In the genomic region with DNA sequence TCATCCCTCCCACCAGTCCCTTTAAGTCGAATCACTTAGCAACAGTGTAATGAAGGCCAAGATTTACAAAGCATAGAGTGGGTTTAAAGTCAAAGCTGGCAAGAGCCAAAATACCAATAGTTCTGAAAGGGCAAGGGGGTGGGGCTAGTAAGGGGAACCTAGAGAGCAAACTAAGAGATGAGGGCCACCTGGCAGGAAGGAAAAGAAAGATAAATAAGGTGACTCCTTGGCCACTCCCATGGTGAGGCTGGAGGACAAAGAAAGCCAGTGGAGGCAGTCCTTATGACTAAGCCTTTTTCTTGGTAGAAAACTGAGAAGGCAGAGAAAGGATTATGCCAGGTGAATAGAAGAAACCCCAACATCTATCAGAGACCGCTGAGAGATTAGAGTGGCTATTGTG, we compare ENCODE assay signal across 20 mouse cellular contexts. TPM values are rescaled to one million over a fixed set of nuclear protein-coding genes. Genes with fewer than 3 reads are reported as not detected.
A peak's percentile ranks its signal among the peaks of the same experiment; 100 is the strongest.
DNase-seq lines count a peak whose midpoint lies in the region; ATAC-seq and TF ChIP-seq lines count a peak whose summit lies in the region.
"Had no signal": no experiment of that assay in that cellular context is flagged by ENCODE, and none has a peak within 500 bp of the region (broad histone marks: within the 10 kb centered on the region; RNA-seq: fewer than 3 reads in every experiment).

No protein-coding gene starts in this region.

- in situ Hi-C loops in CH12.LX (cut with MboI; ENCODE audit: low pct_ligation_motif_present, low pct_unique_long_range_greater_than_20kb, low sequenced_read_pairs), result no loop called here

- peak; percentile 51 for ATAC-seq in lung, embryonic 16.5 days (ENCODE audit: low read depth)
- peak; percentile 71 for ATAC-seq in intestine, postnatal 0 days
- ATAC-seq in stomach, embryonic 15.5 days (ENCODE audit: insufficient read depth, low FRiP score, low read depth), result peak; percentile 79; the same call in 1 of the 2 replicates
- no peak for ATAC-seq in liver, embryonic 12.5 days
- ATAC-seq: forebrain, embryonic 14.5 days had no signal

- no peak for TF ChIP-seq EP300 in CH12.LX (IDR thresholded peaks at IDR 0.05; ENCODE audit: low read length)

- H3K9ac ChIP-seq in lung, embryonic 16.5 days (ENCODE audit: low read length), result no peak overlapping the region
- H3K9ac ChIP-seq in CH12.LX (ENCODE audit: insufficient read depth, low read depth), result no peak overlapping the region
- no peak overlapping the region for H3K9ac ChIP-seq in intestine, postnatal 0 days (ENCODE audit: low read depth, low read length)
- no peak overlapping the region for H3K9ac ChIP-seq in stomach, embryonic 15.5 days
- H3K9ac ChIP-seq in liver, embryonic 12.5 days, result no peak overlapping the region
- H3K9ac ChIP-seq: hindbrain, embryonic 15.5 days; midbrain, embryonic 12.5 days had no signal

- no peak for TF ChIP-seq CTCF in CH12.LX (conservative IDR thresholded peaks at IDR 0.05 in 1 of 2, IDR thresholded peaks at IDR 0.05 in 1 of 2; ENCODE audit: low read depth in 2 of 2, low read length in 2 of 2)
- TF ChIP-seq CTCF in intestine, postnatal 0 days (IDR thresholded peaks at IDR 0.05; ENCODE audit: low read depth), result no peak

- H3K79me2 ChIP-seq in CH12.LX (replicated peaks; ENCODE audit: control insufficient read depth, extremely low read depth, insufficient read depth, poor library complexity, severe bottlenecking), result no peaks in the 10 kb centered on the region

- dilution Hi-C loops in CH12.LX (cut with MboI; ENCODE audit: extremely low pct_ligation_motif_present, extremely low pct_unique_long_range_greater_than_20kb, low sequenced_read_pairs), result no loop called here

- H3K36me3 ChIP-seq in lung, embryonic 16.5 days (ENCODE audit: control insufficient read depth, insufficient read depth, low read length), result no peaks in the 10 kb centered on the region
- H3K36me3 ChIP-seq in CH12.LX (replicated peaks in 1 of 2; ENCODE audit: control insufficient read depth in 1 of 2, insufficient read depth in 1 of 2, low read length in 1 of 2), result no peaks in the 10 kb centered on the region
- H3K36me3 ChIP-seq in intestine, postnatal 0 days (ENCODE audit: control insufficient read depth, insufficient read depth), result no peaks in the 10 kb centered on the region
- no peaks in the 10 kb centered on the region for H3K36me3 ChIP-seq in stomach, embryonic 15.5 days
- H3K36me3 ChIP-seq in liver, embryonic 12.5 days, result no peaks in the 10 kb centered on the region
- H3K36me3 ChIP-seq: hindbrain, embryonic 15.5 days; midbrain, embryonic 12.5 days had no signal

- WGBS in lung, embryonic 16.5 days, result 42% methylated on average over 2 of the region's 2 CpGs
- 54% methylated on average over 2 of the region's 2 CpGs for WGBS in intestine, postnatal 0 days
- 47% methylated on average over 2 of the region's 2 CpGs for WGBS in stomach, embryonic 15.5 days
- WGBS in liver, embryonic 12.5 days (ENCODE audit: insufficient replicate concordance), result 71% methylated on average over 2 of the region's 2 CpGs

- no peaks in the 10 kb centered on the region for H3K27me3 ChIP-seq in lung, embryonic 16.5 days (ENCODE audit: control insufficient read depth, insufficient read depth, low read depth, low read length)
- H3K27me3 ChIP-seq in CH12.LX (replicated peaks), result no peaks in the 10 kb centered on the region
- peaks cover 61% of the 10 kb centered on the region for H3K27me3 ChIP-seq in intestine, postnatal 0 days (replicated peaks; ENCODE audit: control insufficient read depth, insufficient read depth, low read length)
- no peaks in the 10 kb centered on the region for H3K27me3 ChIP-seq in stomach, embryonic 15.5 days (replicated peaks)
- H3K27me3 ChIP-seq in liver, embryonic 12.5 days (replicated peaks), result no peaks in the 10 kb centered on the region
- H3K27me3 ChIP-seq: hindbrain, embryonic 15.5 days; midbrain, embryonic 12.5 days had no signal

- H3K27ac ChIP-seq in lung, embryonic 16.5 days (ENCODE audit: low read length), result no peak overlapping the region
- no peak overlapping the region for H3K27ac ChIP-seq in CH12.LX (ENCODE audit: insufficient read depth, low read depth)
- no peak overlapping the region for H3K27ac ChIP-seq in intestine, postnatal 0 days (ENCODE audit: low read depth, low read length)
- H3K27ac ChIP-seq in stomach, embryonic 15.5 days, result no peak overlapping the region
- no peak overlapping the region for H3K27ac ChIP-seq in liver, embryonic 12.5 days
- H3K27ac ChIP-seq: hindbrain, embryonic 15.5 days; macrophage; midbrain, embryonic 12.5 days had no signal

- no peak for DNase-seq in lung, postnatal 4 days
- DNase-seq in CH12.LX (ENCODE audit: extremely low read depth) (peak; percentile 61), MN1 (ENCODE audit: low spot score) (no peak)
- no peak for DNase-seq in heart, postnatal 4 days
- DNase-seq: adrenal gland, adult 2 months; cerebellum, postnatal 25 days; gastrocnemius, postnatal 36 days; heart, postnatal 14 days; kidney, adult 9 months; kidney, postnatal 4 days; right cerebral cortex, postnatal 25 days had no signal

- 0 out of 2 replicates have a peak, but pooled peaks cover 3% of the 10 kb centered on the region for H3K4me1 ChIP-seq in lung, embryonic 16.5 days (replicated peaks; ENCODE audit: control insufficient read depth, insufficient read depth, low read length)
- peaks cover 9 to 70% of the 10 kb centered on the region in 2 experiments for H3K4me1 ChIP-seq in CH12.LX (ENCODE audit: control insufficient read depth in 1 of 2, insufficient read depth in 2 of 2)
- H3K4me1 ChIP-seq in intestine, postnatal 0 days (replicated peaks; ENCODE audit: control insufficient read depth, insufficient read depth, low read length), result no peaks in the 10 kb centered on the region
- no peaks in the 10 kb centered on the region; the same call in 1 of the 2 replicates for H3K4me1 ChIP-seq in stomach, embryonic 15.5 days
- H3K4me1 ChIP-seq in liver, embryonic 12.5 days, result peaks cover 23% of the 10 kb centered on the region
- H3K4me1 ChIP-seq: hindbrain, embryonic 15.5 days; midbrain, embryonic 12.5 days had no signal

- no peak for TF ChIP-seq RAD21 in CH12.LX (IDR thresholded peaks at IDR 0.05; ENCODE audit: low read depth, low read length)

- H3K4me3 ChIP-seq in lung, embryonic 16.5 days (ENCODE audit: low read length), result no peak overlapping the region
- no peak overlapping the region for H3K4me3 ChIP-seq in CH12.LX (replicated peaks in 1 of 3; ENCODE audit: low read depth in 2 of 3, low read length in 2 of 3, poor library complexity in 1 of 3)
- H3K4me3 ChIP-seq in intestine, postnatal 0 days (ENCODE audit: low read depth, low read length), result no peak overlapping the region
- H3K4me3 ChIP-seq in stomach, embryonic 15.5 days (replicated peaks), result no peak overlapping the region
- no peak overlapping the region for H3K4me3 ChIP-seq in liver, embryonic 12.5 days
- H3K4me3 ChIP-seq: erythroblast, embryonic 14.5 days; hindbrain, embryonic 15.5 days; midbrain, embryonic 12.5 days had no signal

- no peak for TF ChIP-seq POLR2A in CH12.LX (IDR thresholded peaks at IDR 0.05; ENCODE audit: low read depth, low read length)

- H3K4me2 ChIP-seq in lung, embryonic 16.5 days (ENCODE audit: low read depth, low read length), result no peak overlapping the region
- no peak overlapping the region for H3K4me2 ChIP-seq in CH12.LX (ENCODE audit: insufficient read depth, low read depth, poor library complexity, severe bottlenecking)
- no peak overlapping the region for H3K4me2 ChIP-seq in intestine, postnatal 0 days (replicated peaks; ENCODE audit: low read depth)
- H3K4me2 ChIP-seq in stomach, embryonic 15.5 days, result no peak overlapping the region
- H3K4me2 ChIP-seq in liver, embryonic 12.5 days, result no peak overlapping the region
- H3K4me2 ChIP-seq: hindbrain, embryonic 15.5 days; midbrain, embryonic 12.5 days had no signal

- H3K9me3 ChIP-seq in lung, embryonic 16.5 days (ENCODE audit: control insufficient read depth, low read length), result no peaks in the 10 kb centered on the region
- peaks cover 5% of the 10 kb centered on the region for H3K9me3 ChIP-seq in CH12.LX (replicated peaks; ENCODE audit: low read length)
- H3K9me3 ChIP-seq in intestine, postnatal 0 days (ENCODE audit: control insufficient read depth), result no peaks in the 10 kb centered on the region
- no peaks in the 10 kb centered on the region for H3K9me3 ChIP-seq in stomach, embryonic 15.5 days
- no peaks in the 10 kb centered on the region for H3K9me3 ChIP-seq in liver, embryonic 12.5 days (replicated peaks)
- H3K9me3 ChIP-seq: hindbrain, embryonic 15.5 days; midbrain, embryonic 12.5 days had no signal

TF ChIP-seq in CH12.LX, 34 proteins besides CTCF, POLR2A, EP300 and RAD21:
- TF ChIP-seq UBTF (IDR thresholded peaks at IDR 0.05; ENCODE audit: low read depth, low read length) (no peak), NELFE (IDR thresholded peaks at IDR 0.05; ENCODE audit: low read depth, low read length) (no peak), POLR2AphosphoS2 (IDR thresholded peaks at IDR 0.05; ENCODE audit: low read depth, low read length) (no peak), MXI1 (IDR thresholded peaks at IDR 0.05; ENCODE audit: low read depth, low read length) (no peak), CHD1 (IDR thresholded peaks at IDR 0.05; ENCODE audit: low read depth, low read length) (no peak), MAZ (IDR thresholded peaks at IDR 0.05; ENCODE audit: low read depth, low read length) (no peak), E2F4 (IDR thresholded peaks at IDR 0.05; ENCODE audit: insufficient replicate concordance, low read depth, low read length) (no peak), ZC3H11A (IDR thresholded peaks at IDR 0.05; ENCODE audit: low read depth, low read length) (no peak), PAX5 (IDR thresholded peaks at IDR 0.05; ENCODE audit: low read length) (no peak), IRF4 (IDR thresholded peaks at IDR 0.05; ENCODE audit: low read depth, low read length) (no peak), BHLHE40 (IDR thresholded peaks at IDR 0.05; ENCODE audit: low read depth, low read length) (no peak), CHD2 (IDR thresholded peaks at IDR 0.05; ENCODE audit: low read length) (no peak), USF1 (IDR thresholded peaks at IDR 0.05; ENCODE audit: low read depth, low read length) (no peak), MAFK (IDR thresholded peaks at IDR 0.05; ENCODE audit: insufficient replicate concordance, low read length) (no peak)

RNA-seq across cellular contexts. Expression of gene Fut8, which starts 42.9 kb away (rescaled TPM):
- polyA plus RNA-seq in lung, embryonic 16.5 days (2015; fragmentation: Nextera tagmentation; extraction: Ambion mirVana), result 26.9 and 28.0 TPM in 2 replicates
- total RNA-seq in CH12.LX (2012; rRNA removed), result 40.2 and 60.6 TPM in 2 replicates
- total RNA-seq in CH12.LX (2014; rRNA removed), result 124 TPM in 2 replicates
- 75.4 and 86.0 TPM in 2 replicates for polyA plus RNA-seq in CH12.LX (2012; ENCODE audit: insufficient read length, low read depth)
- polyA plus RNA-seq in intestine, postnatal 0 days (2015; fragmentation: Nextera tagmentation; extraction: Ambion mirVana), result 9.1 and 10.1 TPM in 2 replicates
- polyA plus RNA-seq in stomach, embryonic 15.5 days (2015; fragmentation: Nextera tagmentation; extraction: Ambion mirVana), result 30.3 and 30.4 TPM in 2 replicates
- polyA plus RNA-seq in liver, embryonic 12.5 days (2016; fragmentation: Nextera tagmentation; extraction: Ambion mirVana), result 21.3 and 21.4 TPM in 2 replicates
- 10 to 100 TPM; 21.9 to 22.3 TPM for total RNA-seq in heart, postnatal 4 days (2021)
